Mouse (Mus musculus) left cerebral cortex, postnatal 14 days (tissue): Measurements from ENCODE around the gene Prkd2. TPM values are rescaled to one million over a fixed set of nuclear protein-coding genes. Genes with fewer than 3 reads are reported as not detected.

Experiments
- DNase-seq, 2 experiments: peaks; one replicate each; pipeline ENCODE4 v3.0.0; 2021 to 2022; ENCODE audit warnings: low spot score in 2 of 2, mixed read lengths in 1 of 2
- intact Hi-C: fragments of 180-260 bp; cut with DNase I; formaldehyde crosslinking; loops from one replicate; pipeline ENCODE4 v1.15.1; 2025
- total RNA-seq, 2 experiments: library from RNA; stranded (reverse); gene quantifications; 2 replicates each; pipeline ENCODE4 v1.2.3; 2021

The Prkd2 gene
- total RNA-seq, 2 experiments from 2014 or later = 9.0 to 9.3 TPM

- intact Hi-C loops = no loop called here
- no peak for DNase-seq
These were observed 40.5 kb downstream of the Prkd2 start for GRCm38 (mm10) chr7:16883162-16883561.

GRCm38 (mm10) chr7:16884334-16884733 lies 41.6 kb downstream of the Prkd2 start:
- no peak for DNase-seq
- intact Hi-C loops = no loop called here

- intact Hi-C loops = no loop called here
- no peak for DNase-seq
These were observed 42.6 kb downstream of the Prkd2 start for GRCm38 (mm10) chr7:16885271-16885776.

GRCm38 (mm10) chr7:16885905-16886304 lies 43.2 kb downstream of the Prkd2 start:
- no peak for DNase-seq
- intact Hi-C loops = no loop called here

- DNase-seq = no peak
- intact Hi-C loops = loop anchor here (2.0 kb wide), 1 partner anchor 16 kb away; the partner anchor contains the start of gene Dact3
These were observed 47.8 kb downstream of the Prkd2 start for GRCm38 (mm10) chr7:16890536-16890935.

GRCm38 (mm10) chr7:16890944-16891343 lies 48.2 kb downstream of the Prkd2 start:
- intact Hi-C loops = loop anchor here (2.0 kb wide), 1 partner anchor 16 kb away; the partner anchor contains the start of gene Dact3
- DNase-seq = no peak

GRCm38 (mm10) chr7:16891641-16892351 lies 49.1 kb downstream of the Prkd2 start, which contains the start of gene Gng8:
Gene Gng8, plus strand, starts transcription at chr7:16891786.
- DNase-seq = peak; percentile 84 to 89
- intact Hi-C loops = loop anchor here (2.0 kb wide), 1 partner anchor 17 kb away; the partner anchor contains the start of gene Dact3

- no peak for DNase-seq
- intact Hi-C loops = no loop called here
These were observed 49.6 kb downstream of the Prkd2 start for GRCm38 (mm10) chr7:16892352-16892730.

GRCm38 (mm10) chr7:16893612-16894011 lies 50.9 kb downstream of the Prkd2 start:
- DNase-seq = no peak
- intact Hi-C loops = loop anchor here (2.0 kb wide), 1 partner anchor 21 kb away; no protein-coding TSS in a partner anchor

GRCm38 (mm10) chr7:16894279-16894678 lies 51.6 kb downstream of the Prkd2 start:
- no peak for DNase-seq
- intact Hi-C loops = loop anchor here (2.0 kb wide), 1 partner anchor 21 kb away; no protein-coding TSS in a partner anchor

GRCm38 (mm10) chr7:16895000-16895399 lies 52.3 kb downstream of the Prkd2 start:
- peak in 1 of 2 experiments; percentile 74 for DNase-seq

GRCm38 (mm10) chr7:16895511-16895910 lies 52.8 kb downstream of the Prkd2 start:
- intact Hi-C loops = loop anchor here (2.0 kb wide), 1 partner anchor 19 kb away; no protein-coding TSS in a partner anchor
- no peak for DNase-seq

More at GRCm38 (mm10) chr7:16895000-16895399, 52.3 kb downstream of the Prkd2 start:
- intact Hi-C loops = loop anchor here (2.0 kb wide), 1 partner anchor 20 kb away; no protein-coding TSS in a partner anchor

- no peak for DNase-seq
These were observed 57.8 kb downstream of the Prkd2 start for GRCm38 (mm10) chr7:16900526-16900925.

GRCm38 (mm10) chr7:16903439-16903955 lies 60.8 kb downstream of the Prkd2 start:
- intact Hi-C loops = no loop called here
- DNase-seq = no peak

More at GRCm38 (mm10) chr7:16900526-16900925, 57.8 kb downstream of the Prkd2 start:
- intact Hi-C loops = no loop called here

GRCm38 (mm10) chr7:16904120-16904675 lies 61.5 kb downstream of the Prkd2 start:
- intact Hi-C loops = no loop called here
- no peak for DNase-seq

GRCm38 (mm10) chr7:16905491-16906021 lies 62.9 kb downstream of the Prkd2 start:
- DNase-seq = no peak
- intact Hi-C loops = no loop called here

GRCm38 (mm10) chr7:16906281-16906680 lies 63.6 kb downstream of the Prkd2 start, which contains the start of gene Ptgir:
Gene Ptgir, plus strand, starts transcription at chr7:16906490.
- no peak for DNase-seq
- intact Hi-C loops = no loop called here

GRCm38 (mm10) chr7:16906889-16907559 lies 64.3 kb downstream of the Prkd2 start:
- DNase-seq = no peak
- intact Hi-C loops = no loop called here

GRCm38 (mm10) chr7:16907842-16908241 lies 65.1 kb downstream of the Prkd2 start:
- intact Hi-C loops = no loop called here
- no peak for DNase-seq
